Mouse (Mus musculus): ENCODE results near the gene Zfp385b. TPM values are rescaled to one million over a fixed set of nuclear protein-coding genes. Genes with fewer than 3 reads are reported as not detected.

The Zfp385b gene
- polyA plus RNA-seq, 1 experiment from 2014 or later, result 3.3 TPM

GRCm38 (mm10) chr2:77508731-77509130 is 310.7 kb downstream of the Zfp385b start:
- no peaks in the 10 kb centered on the region for H3K27me3 ChIP-seq (replicated peaks)
- no peaks in the 10 kb centered on the region for H3K36me3 ChIP-seq
- H3K4me1 ChIP-seq, result peaks cover 14% of the 10 kb centered on the region
- no peak overlapping the region for H3K4me2 ChIP-seq
- no peak overlapping the region for H3K27ac ChIP-seq (replicated peaks)
- no peak overlapping the region for H3K9ac ChIP-seq
- no peaks in the 10 kb centered on the region for H3K9me3 ChIP-seq
- H3K4me3 ChIP-seq, result no peak overlapping the region
- ATAC-seq (ENCODE audit: extremely low read depth, insufficient number of reproducible peaks, low FRiP score, low TSS enrichment), result no peak
- WGBS, result 46% methylated on average over 6 of the region's 6 CpGs

GRCm38 (mm10) chr2:77506308-77506707 is 313.1 kb downstream of the Zfp385b start:
- 8% methylated on average over 7 of the region's 7 CpGs for WGBS
- Histone ChIP-seq H3K27me3 (replicated peaks) (no peaks in the 10 kb centered on the region), H3K4me1 (peaks cover 14% of the 10 kb centered on the region), H3K4me2 (peak overlapping the region; percentile 63), H3K36me3 (no peaks in the 10 kb centered on the region), H3K9me3 (no peaks in the 10 kb centered on the region), H3K27ac (replicated peaks) (no peak overlapping the region), H3K9ac (0 out of 2 replicates have a peak overlapping the region, but pooled peaks have one; percentile 37), H3K4me3 (peak overlapping the region; percentile 36)
- no peak for ATAC-seq (ENCODE audit: extremely low read depth, insufficient number of reproducible peaks, low FRiP score, low TSS enrichment)

- H3K4me2 ChIP-seq, result no peak overlapping the region
- ATAC-seq (ENCODE audit: extremely low read depth, insufficient number of reproducible peaks, low FRiP score, low TSS enrichment), result no peak
- WGBS, result 52% methylated on average over 1 of the region's 1 CpGs
- H3K4me3 ChIP-seq, result no peak overlapping the region
- no peak overlapping the region for H3K27ac ChIP-seq (replicated peaks)
- no peaks in the 10 kb centered on the region for H3K27me3 ChIP-seq (replicated peaks)
- no peaks in the 10 kb centered on the region for H3K9me3 ChIP-seq
- no peak overlapping the region for H3K9ac ChIP-seq
- H3K36me3 ChIP-seq, result no peaks in the 10 kb centered on the region
- H3K4me1 ChIP-seq, result peaks cover 14% of the 10 kb centered on the region
These were observed 313.8 kb downstream of the Zfp385b start for GRCm38 (mm10) chr2:77505614-77506013.

GRCm38 (mm10) chr2:77503674-77504351 is 315.6 kb downstream of the Zfp385b start:
- no peak for ATAC-seq (ENCODE audit: extremely low read depth, insufficient number of reproducible peaks, low FRiP score, low TSS enrichment)
- Histone ChIP-seq H3K4me1 (peaks cover 12% of the 10 kb centered on the region), H3K27ac (replicated peaks) (no peak overlapping the region), H3K27me3 (replicated peaks) (no peaks in the 10 kb centered on the region), H3K4me3 (no peak overlapping the region), H3K9ac (no peak overlapping the region), H3K36me3 (no peaks in the 10 kb centered on the region), H3K4me2 (no peak overlapping the region), H3K9me3 (no peaks in the 10 kb centered on the region)
- WGBS, result 79% methylated on average over 6 of the region's 6 CpGs

GRCm38 (mm10) chr2:77503217-77503616 is 316.2 kb downstream of the Zfp385b start:
- 82% methylated on average over 8 of the region's 8 CpGs for WGBS
- no peak overlapping the region for H3K27ac ChIP-seq (replicated peaks)
- ATAC-seq (ENCODE audit: extremely low read depth, insufficient number of reproducible peaks, low FRiP score, low TSS enrichment), result no peak
- no peaks in the 10 kb centered on the region for H3K27me3 ChIP-seq (replicated peaks)
- H3K9ac ChIP-seq, result no peak overlapping the region
- H3K4me2 ChIP-seq, result no peak overlapping the region
- H3K36me3 ChIP-seq, result no peaks in the 10 kb centered on the region
- peaks cover 9% of the 10 kb centered on the region; the same call in 1 of the 2 replicates for H3K4me1 ChIP-seq
- H3K9me3 ChIP-seq, result no peaks in the 10 kb centered on the region
- H3K4me3 ChIP-seq, result no peak overlapping the region

GRCm38 (mm10) chr2:77502458-77502857 is 317.0 kb downstream of the Zfp385b start:
- H3K9me3 ChIP-seq, result no peaks in the 10 kb centered on the region
- H3K36me3 ChIP-seq, result no peaks in the 10 kb centered on the region
- H3K9ac ChIP-seq, result no peak overlapping the region
- no peak for ATAC-seq (ENCODE audit: extremely low read depth, insufficient number of reproducible peaks, low FRiP score, low TSS enrichment)
- WGBS, result 56% methylated on average over 8 of the region's 8 CpGs
- no peaks in the 10 kb centered on the region for H3K27me3 ChIP-seq (replicated peaks)
- peaks cover 11% of the 10 kb centered on the region; the same call in 1 of the 2 replicates for H3K4me1 ChIP-seq
- H3K4me3 ChIP-seq, result no peak overlapping the region
- H3K4me2 ChIP-seq, result no peak overlapping the region
- no peak overlapping the region for H3K27ac ChIP-seq (replicated peaks)

GRCm38 (mm10) chr2:77500480-77500879 is 319.0 kb downstream of the Zfp385b start:
- no peak overlapping the region for H3K4me3 ChIP-seq
- H3K9me3 ChIP-seq, result peaks cover 4% of the 10 kb centered on the region
- no peaks in the 10 kb centered on the region for H3K36me3 ChIP-seq
- H3K9ac ChIP-seq, result no peak overlapping the region
- 0 out of 2 replicates have a peak, but pooled peaks cover 3% of the 10 kb centered on the region for H3K4me1 ChIP-seq
- WGBS, result 63% methylated on average over 6 of the region's 6 CpGs
- no peaks in the 10 kb centered on the region for H3K27me3 ChIP-seq (replicated peaks)
- no peak for ATAC-seq (ENCODE audit: extremely low read depth, insufficient number of reproducible peaks, low FRiP score, low TSS enrichment)
- no peak overlapping the region for H3K4me2 ChIP-seq
- H3K27ac ChIP-seq (replicated peaks), result no peak overlapping the region

GRCm38 (mm10) chr2:77498379-77498778 is 321.1 kb downstream of the Zfp385b start:
- H3K4me2 ChIP-seq, result no peak overlapping the region

GRCm38 (mm10) chr2:77497942-77498341 is 321.5 kb downstream of the Zfp385b start:
- no peaks in the 10 kb centered on the region for H3K27me3 ChIP-seq (replicated peaks)
- peaks cover 4% of the 10 kb centered on the region for H3K9me3 ChIP-seq
- H3K9ac ChIP-seq, result no peak overlapping the region
- no peak overlapping the region for H3K4me3 ChIP-seq
- no peak for ATAC-seq (ENCODE audit: extremely low read depth, insufficient number of reproducible peaks, low FRiP score, low TSS enrichment)
- H3K27ac ChIP-seq (replicated peaks), result no peak overlapping the region
- 72% methylated on average over 6 of the region's 6 CpGs for WGBS
- H3K4me2 ChIP-seq, result no peak overlapping the region
- H3K4me1 ChIP-seq, result 0 out of 2 replicates have a peak, but pooled peaks cover 3% of the 10 kb centered on the region
- no peaks in the 10 kb centered on the region for H3K36me3 ChIP-seq

More at GRCm38 (mm10) chr2:77498379-77498778, 321.1 kb downstream of the Zfp385b start:
- 41% methylated on average over 4 of the region's 4 CpGs for WGBS
- ATAC-seq (ENCODE audit: extremely low read depth, insufficient number of reproducible peaks, low FRiP score, low TSS enrichment), result no peak
- H3K27ac ChIP-seq (replicated peaks), result no peak overlapping the region
- no peak overlapping the region for H3K9ac ChIP-seq
- H3K27me3 ChIP-seq (replicated peaks), result no peaks in the 10 kb centered on the region
- H3K36me3 ChIP-seq, result no peaks in the 10 kb centered on the region
- H3K9me3 ChIP-seq, result peaks cover 4% of the 10 kb centered on the region
- H3K4me3 ChIP-seq, result no peak overlapping the region
- 0 out of 2 replicates have a peak, but pooled peaks cover 3% of the 10 kb centered on the region for H3K4me1 ChIP-seq

- Histone ChIP-seq H3K27me3 (replicated peaks) (no peaks in the 10 kb centered on the region), H3K4me2 (no peak overlapping the region), H3K4me3 (no peak overlapping the region), H3K9me3 (peaks cover 4% of the 10 kb centered on the region), H3K36me3 (no peaks in the 10 kb centered on the region), H3K4me1 (0 out of 2 replicates have a peak, but pooled peaks cover 3% of the 10 kb centered on the region), H3K9ac (no peak overlapping the region), H3K27ac (replicated peaks) (no peak overlapping the region)
- ATAC-seq (ENCODE audit: extremely low read depth, insufficient number of reproducible peaks, low FRiP score, low TSS enrichment), result no peak
- WGBS, result 82% methylated on average over 7 of the region's 7 CpGs
These were observed 323.4 kb downstream of the Zfp385b start for GRCm38 (mm10) chr2:77496071-77496470.

- Histone ChIP-seq H3K36me3 (no peaks in the 10 kb centered on the region), H3K4me2 (no peak overlapping the region), H3K27me3 (replicated peaks) (no peaks in the 10 kb centered on the region), H3K27ac (replicated peaks) (no peak overlapping the region), H3K4me1 (0 out of 2 replicates have a peak, but pooled peaks cover 3% of the 10 kb centered on the region), H3K9me3 (peaks cover 4% of the 10 kb centered on the region), H3K4me3 (no peak overlapping the region), H3K9ac (no peak overlapping the region)
- 83% methylated on average over 4 of the region's 4 CpGs for WGBS
- ATAC-seq (ENCODE audit: extremely low read depth, insufficient number of reproducible peaks, low FRiP score, low TSS enrichment), result no peak; the same call in 1 of the 2 replicates
These were observed 324.1 kb downstream of the Zfp385b start for GRCm38 (mm10) chr2:77495344-77495743.

GRCm38 (mm10) chr2:77493695-77494094 is 325.7 kb downstream of the Zfp385b start:
- no peaks in the 10 kb centered on the region for H3K36me3 ChIP-seq
- ATAC-seq (ENCODE audit: extremely low read depth, insufficient number of reproducible peaks, low FRiP score, low TSS enrichment), result no peak
- H3K4me3 ChIP-seq, result no peak overlapping the region
- H3K27me3 ChIP-seq (replicated peaks), result no peaks in the 10 kb centered on the region
- H3K27ac ChIP-seq (replicated peaks), result no peak overlapping the region
- H3K4me2 ChIP-seq, result no peak overlapping the region
- H3K9ac ChIP-seq, result no peak overlapping the region
- H3K9me3 ChIP-seq, result peaks cover 4% of the 10 kb centered on the region
- WGBS, result 87% methylated on average over 8 of the region's 8 CpGs
- 0 out of 2 replicates have a peak, but pooled peaks cover 3% of the 10 kb centered on the region for H3K4me1 ChIP-seq

Data from heart, embryonic 13.5 days (tissue).